In the genomic region with DNA sequence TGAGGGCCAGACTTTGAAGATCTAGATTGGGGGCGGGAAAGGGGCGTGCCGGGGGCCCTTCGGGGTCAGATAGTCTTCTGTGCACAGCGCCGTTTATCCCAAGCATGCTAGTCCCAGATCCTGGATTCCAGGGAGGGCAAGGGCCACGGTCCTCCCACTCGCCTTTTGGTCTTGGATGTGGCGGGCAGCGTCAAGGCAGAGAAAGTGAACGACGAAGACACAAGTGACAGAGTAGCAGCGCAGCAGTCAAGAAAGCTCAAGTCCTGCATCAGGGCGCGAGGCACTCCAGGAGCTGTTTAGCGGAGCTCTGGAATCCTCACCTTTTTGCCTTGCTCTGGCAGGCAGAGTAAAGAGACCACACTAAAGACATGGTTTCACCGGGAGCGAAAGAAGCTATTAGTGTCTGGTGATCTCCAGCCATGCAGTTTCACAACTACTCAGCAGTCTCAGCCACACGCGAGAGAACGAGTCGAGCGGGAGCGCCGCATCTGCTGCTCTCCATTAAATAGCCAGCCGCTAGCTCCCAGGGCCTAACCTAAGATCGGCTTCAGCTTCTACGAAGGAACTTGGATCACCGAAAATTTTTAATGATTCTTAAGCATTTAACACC, we compare ENCODE assay signal across 15 mouse cellular contexts. TPM values are rescaled to one million over a fixed set of nuclear protein-coding genes. Genes with fewer than 3 reads are reported as not detected.
A peak's percentile ranks its signal among the peaks of the same experiment; 100 is the strongest.
DNase-seq lines count a peak whose midpoint lies in the region; ATAC-seq and TF ChIP-seq lines count a peak whose summit lies in the region.
"Had no signal": no experiment of that assay in that cellular context is flagged by ENCODE, and none has a peak within 500 bp of the region (broad histone marks: within the 10 kb centered on the region; RNA-seq: fewer than 3 reads in every experiment).

No protein-coding gene starts in this region.

- peaks cover 25% of the 10 kb centered on the region for H3K27me3 ChIP-seq in E14TG2a.4 (ENCODE audit: insufficient read depth, low read length)
- peaks cover 18% of the 10 kb centered on the region for H3K27me3 ChIP-seq in hindbrain, embryonic 11.5 days (ENCODE audit: control insufficient read depth, insufficient read depth, low read length)
- peaks cover 46% of the 10 kb centered on the region for H3K27me3 ChIP-seq in midbrain, embryonic 12.5 days
- H3K27me3 ChIP-seq: CH12.LX had no signal

- TF ChIP-seq POLR2A in brain, embryonic 14.5 days (IDR thresholded peaks at IDR 0.05; ENCODE audit: borderline replicate concordance, extremely low read depth, insufficient read depth, insufficient read length, poor library complexity, severe bottlenecking): no peak

- H3K9ac ChIP-seq in hindbrain, embryonic 11.5 days (ENCODE audit: low read depth, low read length): no peak overlapping the region
- H3K9ac ChIP-seq in midbrain, embryonic 12.5 days (replicated peaks): 0 out of 2 replicates have a peak overlapping the region, but pooled peaks have one; percentile 43
- H3K9ac ChIP-seq: embryonic facial prominence, embryonic 13.5 days had no signal

- no peak overlapping the region for H3K4me2 ChIP-seq in hindbrain, embryonic 11.5 days (replicated peaks; ENCODE audit: low read depth, low read length)
- peak overlapping the region; percentile 30 for H3K4me2 ChIP-seq in midbrain, embryonic 12.5 days (replicated peaks)
- H3K4me2 ChIP-seq: embryonic facial prominence, embryonic 13.5 days had no signal

- no peaks in the 10 kb centered on the region for H3K9me3 ChIP-seq in E14TG2a.4 (ENCODE audit: low read length)
- H3K9me3 ChIP-seq in hindbrain, embryonic 11.5 days (ENCODE audit: control insufficient read depth, low read length): no peaks in the 10 kb centered on the region
- H3K9me3 ChIP-seq in midbrain, embryonic 12.5 days: no peaks in the 10 kb centered on the region
- H3K9me3 ChIP-seq: embryonic facial prominence, embryonic 13.5 days had no signal

- peak; percentile 57 for DNase-seq in brain, embryonic 14.5 days (ENCODE audit: low read depth)
- peak; percentile 45 for DNase-seq in hindbrain, embryonic 11.5 days (ENCODE audit: low spot score)
- no peak for DNase-seq in spleen, adult 12 weeks (ENCODE audit: low spot score)
- DNase-seq in left cerebral cortex, postnatal 14 days (ENCODE audit: low spot score in 2 of 2): no peak
- no peak for DNase-seq in layer of hippocampus, postnatal 25 days (ENCODE audit: extremely low spot score in 1 of 2, low spot score in 1 of 2)
- DNase-seq: lung, adult 18-20 months; right cerebral cortex, adult 18-20 months had no signal

- no peak for ATAC-seq in hindbrain, embryonic 11.5 days (ENCODE audit: low FRiP score)
- no peak for ATAC-seq in midbrain, embryonic 12.5 days (ENCODE audit: low FRiP score, low read depth)
- ATAC-seq: intestine, embryonic 16.5 days had no signal

- TF ChIP-seq CTCF in E14TG2a.4 (conservative IDR thresholded peaks at IDR 0.05; ENCODE audit: low read length): no peak
- TF ChIP-seq CTCF in brain, embryonic 14.5 days (IDR thresholded peaks at IDR 0.05; ENCODE audit: borderline replicate concordance, extremely low read depth, insufficient read depth, insufficient read length): no peak

- H3K4me3 ChIP-seq in E14TG2a.4 (replicated peaks; ENCODE audit: low read length): peak overlapping the region; percentile 58
- no peak overlapping the region for H3K4me3 ChIP-seq in hindbrain, embryonic 11.5 days (ENCODE audit: low read depth, low read length)
- peak overlapping the region; percentile 18 for H3K4me3 ChIP-seq in midbrain, embryonic 12.5 days
- H3K4me3 ChIP-seq: embryonic facial prominence, embryonic 13.5 days; layer of hippocampus, adult 2 months had no signal

- WGBS in hindbrain, embryonic 11.5 days: 15% methylated on average over 29 of the region's 29 CpGs
- WGBS in midbrain, embryonic 12.5 days: 19% methylated on average over 29 of the region's 29 CpGs

- H3K27ac ChIP-seq in hindbrain, embryonic 11.5 days (ENCODE audit: low read depth, low read length): no peak overlapping the region
- 0 out of 2 replicates have a peak overlapping the region, but pooled peaks have one; percentile 15 for H3K27ac ChIP-seq in midbrain, embryonic 12.5 days (replicated peaks)
- H3K27ac ChIP-seq: embryonic facial prominence, embryonic 13.5 days; layer of hippocampus, adult 2 months had no signal

- H3K36me3 ChIP-seq in E14TG2a.4 (ENCODE audit: insufficient read depth, low read length): no peaks in the 10 kb centered on the region
- H3K36me3 ChIP-seq in hindbrain, embryonic 11.5 days (ENCODE audit: control insufficient read depth, insufficient read depth, low read length): no peaks in the 10 kb centered on the region
- no peaks in the 10 kb centered on the region for H3K36me3 ChIP-seq in midbrain, embryonic 12.5 days
- H3K36me3 ChIP-seq: embryonic facial prominence, embryonic 13.5 days had no signal

- intact Hi-C loops in left cerebral cortex, postnatal 14 days (cut with DNase I): loop anchor here (5.0 kb wide), 1 partner anchor 98 kb away; no protein-coding TSS in a partner anchor

- H3K4me1 ChIP-seq in E14TG2a.4 (replicated peaks; ENCODE audit: low read depth, low read length): peaks cover 63% of the 10 kb centered on the region
- H3K4me1 ChIP-seq in hindbrain, embryonic 11.5 days (replicated peaks; ENCODE audit: control insufficient read depth, insufficient read depth, low read length): no peaks in the 10 kb centered on the region
- H3K4me1 ChIP-seq in midbrain, embryonic 12.5 days: no peaks in the 10 kb centered on the region
- H3K4me1 ChIP-seq: embryonic facial prominence, embryonic 13.5 days had no signal

RNA-seq across cellular contexts. Expression of a gene that starts 7.1 kb away (rescaled TPM):
- 21.8 and 33.6 TPM in 2 replicates for polyA plus RNA-seq in brain, embryonic 14.5 days (2012; rRNA removed)
- polyA plus RNA-seq in hindbrain, embryonic 11.5 days (2014; fragmentation: Nextera tagmentation; extraction: Ambion mirVana): 27.2 and 28.5 TPM in 2 replicates
- 38.8 and 49.3 TPM in 2 replicates for polyA plus RNA-seq in midbrain, embryonic 12.5 days (2016; fragmentation: Nextera tagmentation; extraction: Ambion mirVana)
- total RNA-seq in left cerebral cortex, postnatal 14 days (2021): 1 to 10 TPM; 4.1 to 4.7 TPM
- 1 to 10 TPM; 2.8 to 4.0 TPM for total RNA-seq in layer of hippocampus, postnatal 25 days (2021)
- total RNA-seq: CH12.LX; gastrocnemius, adult 8-10 months; megakaryocyte-erythroid progenitor cell, adult 5-6 weeks had no signal
- polyA plus RNA-seq: intestine, embryonic 16.5 days had no signal

Comparison
In these comparisons a context has a peak if more than half of its experiments do, and no peak if none do; other contexts are left out.
1. DNase-seq: peak in brain, embryonic 14.5 days (single experiment) and hindbrain, embryonic 11.5 days (single experiment); none in spleen, adult 12 weeks (single experiment), left cerebral cortex, postnatal 14 days (0 of 2) and layer of hippocampus, postnatal 25 days (0 of 2).